24 mouse cellular contexts compared by ENCODE assay signal in genomic region chr17:28404301-28404700, GRCm38 (mm10). TPM values are rescaled to one million over a fixed set of nuclear protein-coding genes. Genes with fewer than 3 reads are reported as not detected.
DNase-seq lines count a peak whose midpoint lies in the region; ATAC-seq and TF ChIP-seq lines count a peak whose summit lies in the region.
"Had no signal": no experiment of that assay in that cellular context is flagged by ENCODE, and none has a peak within 500 bp of the region (broad histone marks: within the 10 kb centered on the region; RNA-seq: fewer than 3 reads in every experiment).

No protein-coding gene starts in this region.

- no peak for ATAC-seq in liver, embryonic 14.5 days (ENCODE audit: insufficient read depth)
- no peak for ATAC-seq in liver, postnatal 0 days
- ATAC-seq in stomach, postnatal 0 days (ENCODE audit: low FRiP score, low TSS enrichment) = no peak
- ATAC-seq: forebrain, embryonic 16.5 days; inflammation-experienced regulatory T-cells, adult 6 months had no signal

- H3K4me1 ChIP-seq in liver, embryonic 14.5 days (replicated peaks; ENCODE audit: control insufficient read depth in 2 of 2, insufficient read depth in 2 of 2, low read length in 1 of 2) = 0 out of 4 replicates have a peak, but pooled peaks cover 0 to 2% of the 10 kb centered on the region in 2 experiments
- H3K4me1 ChIP-seq in liver, postnatal 0 days (ENCODE audit: insufficient read depth) = no peaks in the 10 kb centered on the region
- H3K4me1 ChIP-seq in ES-Bruce4 (ENCODE audit: control insufficient read depth, insufficient read depth, low read length) (peaks cover 1% of the 10 kb centered on the region), MEL (ENCODE audit: control insufficient read depth in 1 of 2, insufficient read depth in 2 of 2, low read length in 2 of 2) (peaks cover 4 to 5% of the 10 kb centered on the region in 2 experiments)
- no peaks in the 10 kb centered on the region for H3K4me1 ChIP-seq in stomach, postnatal 0 days (replicated peaks; ENCODE audit: control insufficient read depth, insufficient read depth)
- H3K4me1 ChIP-seq: forebrain, embryonic 12.5 days; heart, embryonic 10.5 days had no signal

- no peaks in the 10 kb centered on the region for H3K27me3 ChIP-seq in liver, embryonic 14.5 days (ENCODE audit: control insufficient read depth, insufficient read depth, low read length)
- H3K27me3 ChIP-seq in liver, postnatal 0 days (ENCODE audit: insufficient read depth, low read length) = no peaks in the 10 kb centered on the region
- H3K27me3 ChIP-seq in ES-Bruce4 (ENCODE audit: control insufficient read depth, insufficient read depth, low read length, poor library complexity, severe bottlenecking) (no peaks in the 10 kb centered on the region), MEL (ENCODE audit: control insufficient read depth in 1 of 2, insufficient read depth in 2 of 2, low read length in 2 of 2) (no peaks in the 10 kb centered on the region)
- no peaks in the 10 kb centered on the region for H3K27me3 ChIP-seq in stomach, postnatal 0 days (ENCODE audit: control insufficient read depth, insufficient read depth, low read length)
- H3K27me3 ChIP-seq: embryonic facial prominence, embryonic 13.5 days; forebrain, embryonic 12.5 days; heart, embryonic 15.5 days had no signal

- no peak overlapping the region for H3K9ac ChIP-seq in liver, embryonic 14.5 days (replicated peaks)
- no peak overlapping the region for H3K9ac ChIP-seq in liver, postnatal 0 days (replicated peaks)
- H3K9ac ChIP-seq in ES-Bruce4 (ENCODE audit: low read depth, poor library complexity, severe bottlenecking) = no peak overlapping the region
- no peak overlapping the region for H3K9ac ChIP-seq in MEL (ENCODE audit: control insufficient read depth, low read depth, low read length, poor library complexity, severe bottlenecking)
- no peak overlapping the region for H3K9ac ChIP-seq in stomach, postnatal 0 days (ENCODE audit: low read length)
- H3K9ac ChIP-seq: embryonic facial prominence, embryonic 13.5 days; forebrain, embryonic 12.5 days; heart, embryonic 15.5 days; hindbrain, embryonic 14.5 days had no signal

- peaks cover 3% of the 10 kb centered on the region; the same call in 1 of the 2 replicates for H3K36me3 ChIP-seq in liver, embryonic 14.5 days (replicated peaks; ENCODE audit: control insufficient read depth, insufficient read depth, low read depth)
- peaks cover 64% of the 10 kb centered on the region for H3K36me3 ChIP-seq in liver, postnatal 0 days (replicated peaks; ENCODE audit: insufficient read depth, low read length)
- H3K36me3 ChIP-seq in ES-Bruce4 (ENCODE audit: control insufficient read depth, insufficient read depth, low read length, poor library complexity, severe bottlenecking) (peaks cover 16% of the 10 kb centered on the region), MEL (ENCODE audit: control insufficient read depth in 1 of 2, insufficient read depth in 2 of 2, low read length in 2 of 2) (peaks cover 0 to 6% of the 10 kb centered on the region in 2 experiments; a peak in 3 of 4 replicates)
- peaks cover 10% of the 10 kb centered on the region for H3K36me3 ChIP-seq in stomach, postnatal 0 days (ENCODE audit: control insufficient read depth, insufficient read depth, low read length)

- no peaks in the 10 kb centered on the region for H3K9me3 ChIP-seq in liver, embryonic 14.5 days (ENCODE audit: control insufficient read depth, low read length)
- no peaks in the 10 kb centered on the region for H3K9me3 ChIP-seq in liver, postnatal 0 days (ENCODE audit: low read length)
- H3K9me3 ChIP-seq in ES-Bruce4 (replicated peaks; ENCODE audit: control insufficient read depth, insufficient read depth, low read length, poor library complexity, severe bottlenecking) = no peaks in the 10 kb centered on the region
- H3K9me3 ChIP-seq in MEL (replicated peaks; ENCODE audit: insufficient read depth, low read length) = no peaks in the 10 kb centered on the region
- no peaks in the 10 kb centered on the region for H3K9me3 ChIP-seq in stomach, postnatal 0 days (ENCODE audit: control insufficient read depth, low read length)
- H3K9me3 ChIP-seq: embryonic facial prominence, embryonic 13.5 days; forebrain, embryonic 12.5 days; heart, embryonic 10.5 days; heart, embryonic 15.5 days had no signal

- TF ChIP-seq CTCF in liver, embryonic 14.5 days (IDR thresholded peaks at IDR 0.05; ENCODE audit: low read depth) = 0 out of 2 replicates have a peak, but pooled peaks have one; percentile 11
- TF ChIP-seq CTCF in liver, postnatal 0 days (IDR thresholded peaks at IDR 0.05; ENCODE audit: low read depth) = no peak
- peak; percentile 19 for TF ChIP-seq CTCF in ES-Bruce4 (IDR thresholded peaks at IDR 0.05; ENCODE audit: low read depth, low read length)
- peak in 1 of 3 experiments; percentile 19; a peak in 1 of 6 replicates for TF ChIP-seq CTCF in MEL (IDR thresholded peaks at IDR 0.05 in 2 of 3, conservative IDR thresholded peaks at IDR 0.05 in 1 of 3; ENCODE audit: control insufficient read depth in 1 of 3, insufficient read depth in 1 of 3, low read depth in 2 of 3, low read length in 3 of 3, poor library complexity in 1 of 3, severe bottlenecking in 1 of 3)
- 0 out of 2 replicates have a peak, but pooled peaks have one; percentile 15 for TF ChIP-seq CTCF in stomach, postnatal 0 days (IDR thresholded peaks at IDR 0.05; ENCODE audit: low read depth)

- H3K27ac ChIP-seq in liver, embryonic 14.5 days = no peak overlapping the region
- no peak overlapping the region for H3K27ac ChIP-seq in liver, postnatal 0 days (ENCODE audit: low read depth)
- H3K27ac ChIP-seq in ES-Bruce4 (ENCODE audit: insufficient read depth, low read length) (no peak overlapping the region), MEL (ENCODE audit: control insufficient read depth, low read depth, low read length) (no peak overlapping the region)
- no peak overlapping the region for H3K27ac ChIP-seq in stomach, postnatal 0 days (replicated peaks)
- H3K27ac ChIP-seq: embryonic facial prominence, embryonic 13.5 days; forebrain, embryonic 12.5 days; heart, embryonic 10.5 days; heart, embryonic 15.5 days; hindbrain, embryonic 14.5 days had no signal

- WGBS in liver, embryonic 14.5 days (ENCODE audit: insufficient replicate concordance) = 92% methylated on average over 11 of the region's 11 CpGs
- WGBS in liver, postnatal 0 days (ENCODE audit: insufficient replicate concordance) = 93% methylated on average over 11 of the region's 11 CpGs
- WGBS in stomach, postnatal 0 days = 97% methylated on average over 11 of the region's 11 CpGs

- no peaks in the 10 kb centered on the region for H3K79me2 ChIP-seq in MEL (ENCODE audit: control insufficient read depth, insufficient read depth, low read length, poor library complexity)

- no peak for TF ChIP-seq EP300 in liver, embryonic 14.5 days (IDR thresholded peaks at IDR 0.05; ENCODE audit: low read depth)
- TF ChIP-seq EP300 in liver, postnatal 0 days (IDR thresholded peaks at IDR 0.05; ENCODE audit: low read depth) = no peak
- TF ChIP-seq EP300 in ES-Bruce4 (IDR thresholded peaks at IDR 0.05; ENCODE audit: insufficient read depth, low read depth, low read length) (no peak), MEL (IDR thresholded peaks at IDR 0.05; ENCODE audit: low read depth in 1 of 2, low read length in 2 of 2) (no peak)
- TF ChIP-seq EP300 in stomach, postnatal 0 days (optimal IDR thresholded peaks at IDR 0.05) = no peak

- H3K4me3 ChIP-seq in liver, embryonic 14.5 days (ENCODE audit: insufficient read depth in 1 of 2, low read depth in 2 of 2, low read length in 2 of 2) = no peak overlapping the region
- H3K4me3 ChIP-seq in liver, postnatal 0 days (ENCODE audit: low read depth, low read length) = no peak overlapping the region
- no peak overlapping the region for H3K4me3 ChIP-seq in ES-Bruce4 (ENCODE audit: low read depth, low read length)
- no peak overlapping the region for H3K4me3 ChIP-seq in MEL (ENCODE audit: control insufficient read depth in 1 of 2, insufficient read depth in 1 of 2, low read depth in 2 of 2, low read length in 2 of 2)
- no peak overlapping the region for H3K4me3 ChIP-seq in stomach, postnatal 0 days (ENCODE audit: low read depth, low read length)
- H3K4me3 ChIP-seq: embryonic facial prominence, embryonic 13.5 days; forebrain, embryonic 12.5 days; heart, embryonic 10.5 days; heart, embryonic 15.5 days had no signal

- TF ChIP-seq RAD21 in MEL (IDR thresholded peaks at IDR 0.05; ENCODE audit: low read depth, low read length) = no peak

- DNase-seq in liver, embryonic 14.5 days (ENCODE audit: low read depth in 3 of 3, low spot score in 3 of 3) = no peak
- DNase-seq in liver, postnatal 0 days = no peak
- peak; percentile 17 for DNase-seq in MEL (ENCODE audit: low read depth, low spot score)
- no peak for DNase-seq in stomach, postnatal 0 days (ENCODE audit: low spot score)
- no peak for DNase-seq in layer of hippocampus, postnatal 25 days (ENCODE audit: extremely low spot score in 1 of 2, low spot score in 1 of 2)
- DNase-seq in retina, postnatal 1 day = no peak
- DNase-seq: adrenal gland, postnatal 14 days; cerebellum, adult 11-12 months; cerebellum, adult 9-10 months; cerebellum, postnatal 25 days; gastrocnemius, postnatal 10 days; heart, adult 18-20 months; heart, postnatal 14 days had no signal

- no peak overlapping the region for H3K4me2 ChIP-seq in liver, embryonic 14.5 days (ENCODE audit: low read depth)
- no peak overlapping the region for H3K4me2 ChIP-seq in liver, postnatal 0 days (ENCODE audit: low read depth, low read length)
- H3K4me2 ChIP-seq in stomach, postnatal 0 days (replicated peaks; ENCODE audit: low read depth) = no peak overlapping the region
- H3K4me2 ChIP-seq: embryonic facial prominence, embryonic 13.5 days; forebrain, embryonic 12.5 days; heart, embryonic 15.5 days; hindbrain, embryonic 14.5 days had no signal

- TF ChIP-seq POLR2A in ES-Bruce4 (IDR thresholded peaks at IDR 0.05; ENCODE audit: insufficient read depth, low read length) (no peak), MEL (IDR thresholded peaks at IDR 0.05; ENCODE audit: control insufficient read depth in 1 of 2, insufficient read depth in 1 of 2, low read depth in 1 of 2, low read length in 2 of 2, poor library complexity in 1 of 2) (no peak)

RNA-seq across cellular contexts. Expression of gene Tulp1, which starts 39.3 kb away (rescaled TPM):
- polyA plus RNA-seq in liver, embryonic 14.5 days (2012; rRNA removed) = 0.12 and 0.26 TPM in 2 replicates
- 0.28 and 0.42 TPM in 2 replicates for polyA plus RNA-seq in liver, embryonic 14.5 days (2014; fragmentation: Nextera tagmentation; extraction: Ambion mirVana)
- polyA plus RNA-seq in liver, postnatal 0 days (2015; fragmentation: Nextera tagmentation; extraction: Ambion mirVana) = 0.18 and 0.33 TPM in 2 replicates
- 14.0 and 14.7 TPM in 2 replicates for polyA plus RNA-seq in ES-Bruce4 (2011; ENCODE audit: insufficient read depth, insufficient read length, low read depth, missing spikeins)
- total RNA-seq in MEL (2012; rRNA removed) = 0.23 and 0.49 TPM in 2 replicates
- 1 to 10 TPM in 1 of 2 experiments, not detected in 1; 2.4 TPM for polyA plus RNA-seq in MEL (2012; ENCODE audit: insufficient read depth in 1 of 2, insufficient read length in 2 of 2, low read depth in 1 of 2, low replicate concordance in 2 of 2, missing spikeins in 1 of 2)
- 3.3 and 3.5 TPM in 2 replicates for polyA plus RNA-seq in stomach, postnatal 0 days (2015; fragmentation: Nextera tagmentation; extraction: Ambion mirVana)
- total RNA-seq in layer of hippocampus, postnatal 25 days (2021) = not detected
- total RNA-seq: adrenal gland, adult 18-20 months; adrenal gland, postnatal 14 days; heart, adult 18-20 months had no signal
- polyA plus RNA-seq: cortical plate, adult 2 months; frontal cortex, adult 2 months had no signal

RNA-seq across cellular contexts. Expression of gene Tead3, which starts 53.7 kb away (rescaled TPM):
- 2.0 and 2.2 TPM in 2 replicates for polyA plus RNA-seq in liver, embryonic 14.5 days (2012; rRNA removed)
- 0.52 and 0.63 TPM in 2 replicates for polyA plus RNA-seq in liver, embryonic 14.5 days (2014; fragmentation: Nextera tagmentation; extraction: Ambion mirVana)
- polyA plus RNA-seq in liver, postnatal 0 days (2015; fragmentation: Nextera tagmentation; extraction: Ambion mirVana) = 0.79 and 1.2 TPM in 2 replicates
- polyA plus RNA-seq in ES-Bruce4 (2011; ENCODE audit: insufficient read depth, insufficient read length, low read depth, missing spikeins) = 28.6 and 31.9 TPM in 2 replicates
- 0.46 and 0.73 TPM in 2 replicates for total RNA-seq in MEL (2012; rRNA removed)
- 1 to 10 TPM in 1 of 2 experiments, not detected in 1; 4.1 TPM for polyA plus RNA-seq in MEL (2012; ENCODE audit: insufficient read depth in 1 of 2, insufficient read length in 2 of 2, low read depth in 1 of 2, low replicate concordance in 2 of 2, missing spikeins in 1 of 2)
- 8.7 and 9.2 TPM in 2 replicates for polyA plus RNA-seq in stomach, postnatal 0 days (2015; fragmentation: Nextera tagmentation; extraction: Ambion mirVana)
- 1 to 10 TPM; 2.2 to 4.0 TPM for total RNA-seq in layer of hippocampus, postnatal 25 days (2021)
- polyA plus RNA-seq: inflammation-experienced regulatory T-cells, adult 6 months had no signal
